Mouse (Mus musculus): ENCODE data around the gene Ube2h. TPM values are rescaled to one million over a fixed set of nuclear protein-coding genes. Genes with fewer than 3 reads are reported as not detected.

Ube2h gene
- polyA plus RNA-seq, 1 experiment from 2014 or later = 60.3 TPM

GRCm38 (mm10) chr6:30236564-30236963 lies 67.8 kb downstream of the Ube2h start:
- Histone ChIP-seq H3K27me3 (replicated peaks) (no peaks in the 10 kb centered on the region), H3K27ac (no peak overlapping the region), H3K4me1 (no peaks in the 10 kb centered on the region), H3K4me2 (no peak overlapping the region), H3K9ac (no peak overlapping the region), H3K4me3 (no peak overlapping the region), H3K9me3 (no peaks in the 10 kb centered on the region), H3K36me3 (replicated peaks) (no peaks in the 10 kb centered on the region; the same call in 1 of the 2 replicates)
- no peak for ATAC-seq (replicated peaks)
- 92% methylated on average over 1 of the region's 1 CpGs for WGBS

DNA sequence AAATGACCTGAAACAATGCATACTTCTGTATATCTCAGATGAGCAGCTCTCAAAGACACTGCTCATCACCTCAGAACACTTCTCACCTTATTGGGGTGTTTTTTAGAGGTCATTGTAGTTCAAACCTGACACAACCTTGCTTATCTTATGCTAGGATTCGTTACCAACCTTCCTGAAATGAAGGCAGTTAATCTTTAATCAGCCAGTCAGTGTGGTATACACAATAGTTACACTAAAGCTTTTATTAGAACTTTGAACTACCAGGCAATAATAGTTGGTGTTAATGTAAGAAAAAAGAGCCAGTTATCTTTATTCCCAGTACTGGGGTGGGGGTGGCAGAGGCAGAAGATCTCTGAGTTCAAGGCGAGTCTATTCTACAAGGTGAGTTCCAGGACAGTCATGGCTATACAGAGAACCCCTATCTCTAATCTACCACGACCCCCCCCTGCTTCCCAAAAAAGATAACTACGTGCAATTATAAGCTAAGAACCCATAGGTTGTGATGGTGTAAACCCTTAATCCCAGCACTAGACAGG lies 72.5 kb downstream of the Ube2h start:
- Histone ChIP-seq H3K4me2 (no peak overlapping the region), H3K9me3 (no peaks in the 10 kb centered on the region), H3K4me1 (no peaks in the 10 kb centered on the region), H3K4me3 (no peak overlapping the region), H3K27me3 (replicated peaks) (no peaks in the 10 kb centered on the region), H3K27ac (no peak overlapping the region), H3K9ac (no peak overlapping the region), H3K36me3 (replicated peaks) (no peaks in the 10 kb centered on the region)
- 93% methylated on average over 4 of the region's 4 CpGs for WGBS
- ATAC-seq (replicated peaks) = no peak

DNA sequence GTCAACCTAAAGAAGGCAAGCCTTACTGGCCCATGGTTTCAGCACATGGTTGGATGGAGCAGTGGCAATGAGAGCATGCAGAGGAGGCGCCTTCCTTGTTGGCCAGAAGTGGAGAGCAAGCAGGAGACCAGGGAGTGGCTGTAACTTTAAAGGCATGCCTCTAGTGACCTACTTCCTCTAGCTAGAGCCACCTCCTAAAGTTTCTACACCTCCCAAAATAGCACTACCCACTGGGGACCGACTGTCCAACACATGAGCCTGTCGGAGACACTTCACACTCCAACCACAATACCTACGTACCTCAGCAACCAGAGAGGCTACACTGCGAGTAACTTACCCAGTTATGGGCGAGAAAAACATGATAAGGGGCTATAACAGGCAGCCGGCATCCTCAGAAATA lies 74.1 kb downstream of the Ube2h start:
- Histone ChIP-seq H3K9ac (no peak overlapping the region), H3K4me3 (no peak overlapping the region), H3K27ac (no peak overlapping the region), H3K36me3 (replicated peaks) (no peaks in the 10 kb centered on the region), H3K9me3 (no peaks in the 10 kb centered on the region), H3K27me3 (replicated peaks) (no peaks in the 10 kb centered on the region), H3K4me2 (no peak overlapping the region), H3K4me1 (no peaks in the 10 kb centered on the region)
- no peak for ATAC-seq (replicated peaks)
- WGBS = 91% methylated on average over 7 of the region's 7 CpGs

DNA sequence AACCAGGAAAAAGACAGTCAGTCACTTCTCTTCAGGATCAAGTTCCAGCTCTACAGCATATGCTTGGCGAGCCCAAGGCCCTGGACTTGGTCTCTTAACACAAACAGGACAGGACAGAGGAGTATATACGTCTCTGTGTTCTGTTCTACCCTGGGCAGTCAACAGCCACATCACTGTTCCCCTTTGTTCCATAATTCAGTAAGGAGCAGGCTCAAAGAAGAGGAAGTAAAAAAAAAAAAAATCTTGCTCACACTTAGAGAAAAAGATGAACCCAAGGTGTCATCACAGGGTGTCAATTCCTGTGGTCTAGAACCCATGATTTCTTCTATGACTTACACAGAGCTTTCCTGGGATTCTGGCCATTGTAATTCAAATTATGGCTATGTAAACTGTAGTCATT lies 75.4 kb downstream of the Ube2h start:
- no peak overlapping the region for H3K4me2 ChIP-seq
- no peaks in the 10 kb centered on the region for H3K36me3 ChIP-seq (replicated peaks)
- H3K9ac ChIP-seq = no peak overlapping the region
- H3K4me3 ChIP-seq = no peak overlapping the region
- WGBS = 77% methylated on average over 2 of the region's 2 CpGs
- no peak for ATAC-seq (replicated peaks)
- H3K27me3 ChIP-seq (replicated peaks) = no peaks in the 10 kb centered on the region
- no peak overlapping the region for H3K27ac ChIP-seq
- no peaks in the 10 kb centered on the region for H3K9me3 ChIP-seq
- no peaks in the 10 kb centered on the region for H3K4me1 ChIP-seq

DNA sequence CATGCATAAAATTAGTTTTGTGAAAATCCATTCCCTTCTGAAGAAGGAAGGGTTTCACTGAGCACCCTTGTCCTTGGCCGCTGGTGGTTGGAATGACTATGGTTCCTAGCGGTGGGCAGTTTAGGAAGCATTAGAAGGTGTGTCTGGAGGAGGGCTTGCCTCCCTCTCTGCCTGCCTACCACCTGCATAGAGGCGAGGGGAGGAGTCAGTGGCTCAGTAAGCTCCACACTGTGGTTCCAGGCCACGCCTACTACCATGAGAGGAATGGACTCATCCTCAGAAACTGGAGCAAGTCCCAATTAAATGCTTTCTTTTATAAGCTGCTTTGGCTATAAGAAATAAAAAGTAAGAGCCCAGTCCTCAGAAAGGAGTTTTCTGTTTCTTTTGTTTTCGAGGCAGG lies 76.0 kb downstream of the Ube2h start:
- no peak for ATAC-seq (replicated peaks)
- H3K4me1 ChIP-seq = no peaks in the 10 kb centered on the region
- no peaks in the 10 kb centered on the region for H3K36me3 ChIP-seq (replicated peaks)
- H3K27ac ChIP-seq = no peak overlapping the region
- H3K27me3 ChIP-seq (replicated peaks) = no peaks in the 10 kb centered on the region
- WGBS = 65% methylated on average over 5 of the region's 5 CpGs
- no peak overlapping the region for H3K4me2 ChIP-seq
- H3K9ac ChIP-seq = no peak overlapping the region
- H3K9me3 ChIP-seq = no peaks in the 10 kb centered on the region
- no peak overlapping the region for H3K4me3 ChIP-seq

- no peaks in the 10 kb centered on the region for H3K4me1 ChIP-seq
- H3K36me3 ChIP-seq (replicated peaks) = no peaks in the 10 kb centered on the region
- no peak overlapping the region for H3K4me3 ChIP-seq
- no peak overlapping the region for H3K4me2 ChIP-seq
- no peak overlapping the region for H3K9ac ChIP-seq
- H3K27me3 ChIP-seq (replicated peaks) = no peaks in the 10 kb centered on the region
- H3K27ac ChIP-seq = no peak overlapping the region
- no peak for ATAC-seq (replicated peaks)
- 85% methylated on average over 7 of the region's 7 CpGs for WGBS
- no peaks in the 10 kb centered on the region for H3K9me3 ChIP-seq
Measured at GRCm38 (mm10) chr6:30226971-30227700, 77.2 kb downstream of the Ube2h start.

- ATAC-seq (replicated peaks) = no peak
- Histone ChIP-seq H3K9ac (no peak overlapping the region), H3K4me1 (no peaks in the 10 kb centered on the region), H3K27me3 (replicated peaks) (no peaks in the 10 kb centered on the region), H3K4me2 (no peak overlapping the region), H3K4me3 (no peak overlapping the region), H3K9me3 (no peaks in the 10 kb centered on the region), H3K36me3 (replicated peaks) (peaks cover 6% of the 10 kb centered on the region; the same call in 1 of the 2 replicates), H3K27ac (no peak overlapping the region)
- 88% methylated on average over 1 of the region's 1 CpGs for WGBS
Measured at GRCm38 (mm10) chr6:30224693-30225092, 79.6 kb downstream of the Ube2h start.

DNA sequence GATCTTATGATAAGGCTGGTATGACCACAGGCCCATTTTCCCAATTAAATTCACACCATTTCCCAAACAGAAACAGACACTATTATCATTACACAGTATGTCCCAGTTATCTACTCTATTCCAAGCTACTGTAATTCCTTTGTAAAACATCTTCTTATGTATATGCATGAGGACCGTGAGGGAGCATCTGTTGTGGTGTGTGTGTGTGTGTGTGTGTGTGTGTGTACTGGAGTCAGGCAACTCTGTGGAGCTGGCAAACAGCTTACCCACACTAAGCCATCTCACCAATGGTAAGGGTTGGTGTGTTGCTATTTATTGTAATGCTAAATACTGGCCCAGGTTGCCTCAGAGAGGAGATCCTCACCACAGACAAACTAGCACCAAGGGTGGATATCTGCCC lies 82.0 kb downstream of the Ube2h start:
- no peak overlapping the region for H3K4me2 ChIP-seq

GRCm38 (mm10) chr6:30217581-30217980 lies 86.8 kb downstream of the Ube2h start:
- H3K27ac ChIP-seq = no peak overlapping the region
- 86% methylated on average over 3 of the region's 3 CpGs for WGBS
- H3K4me3 ChIP-seq = no peak overlapping the region
- no peak for ATAC-seq (replicated peaks)
- no peaks in the 10 kb centered on the region for H3K9me3 ChIP-seq
- H3K27me3 ChIP-seq (replicated peaks) = no peaks in the 10 kb centered on the region
- no peaks in the 10 kb centered on the region for H3K4me1 ChIP-seq
- no peak overlapping the region for H3K4me2 ChIP-seq
- H3K9ac ChIP-seq = no peak overlapping the region
- peaks cover 7% of the 10 kb centered on the region; the same call in 1 of the 2 replicates for H3K36me3 ChIP-seq (replicated peaks)

More for the DNA sequence above, 82.0 kb downstream of the Ube2h start:
- no peak; the same call in 1 of the 2 replicates for ATAC-seq (replicated peaks)
- Histone ChIP-seq H3K9me3 (no peaks in the 10 kb centered on the region), H3K36me3 (replicated peaks) (peaks cover 6% of the 10 kb centered on the region; the same call in 1 of the 2 replicates), H3K4me3 (no peak overlapping the region), H3K4me1 (no peaks in the 10 kb centered on the region), H3K27me3 (replicated peaks) (no peaks in the 10 kb centered on the region), H3K9ac (no peak overlapping the region), H3K27ac (no peak overlapping the region)
- WGBS = 65% methylated on average over 1 of the region's 1 CpGs

- H3K36me3 ChIP-seq (replicated peaks) = 0 out of 2 replicates have a peak, but pooled peaks cover 5% of the 10 kb centered on the region
- H3K9me3 ChIP-seq = no peaks in the 10 kb centered on the region
- no peak overlapping the region for H3K9ac ChIP-seq
- no peaks in the 10 kb centered on the region for H3K4me1 ChIP-seq
- no peak overlapping the region for H3K4me3 ChIP-seq
- H3K27me3 ChIP-seq (replicated peaks) = no peaks in the 10 kb centered on the region
- ATAC-seq (replicated peaks) = no peak
- H3K4me2 ChIP-seq = no peak overlapping the region
- no peak overlapping the region for H3K27ac ChIP-seq
- 95% methylated on average over 8 of the region's 8 CpGs for WGBS
Measured at GRCm38 (mm10) chr6:30212468-30212867, 91.9 kb downstream of the Ube2h start.

GRCm38 (mm10) chr6:30211641-30212455 lies 92.5 kb downstream of the Ube2h start:
- Histone ChIP-seq H3K27ac (no peak overlapping the region), H3K27me3 (replicated peaks) (no peaks in the 10 kb centered on the region), H3K9me3 (no peaks in the 10 kb centered on the region), H3K4me3 (no peak overlapping the region), H3K4me1 (no peaks in the 10 kb centered on the region), H3K36me3 (replicated peaks) (0 out of 2 replicates have a peak, but pooled peaks cover 5% of the 10 kb centered on the region), H3K9ac (no peak overlapping the region), H3K4me2 (no peak overlapping the region)
- WGBS = 81% methylated on average over 16 of the region's 16 CpGs
- no peak for ATAC-seq (replicated peaks)

DNA sequence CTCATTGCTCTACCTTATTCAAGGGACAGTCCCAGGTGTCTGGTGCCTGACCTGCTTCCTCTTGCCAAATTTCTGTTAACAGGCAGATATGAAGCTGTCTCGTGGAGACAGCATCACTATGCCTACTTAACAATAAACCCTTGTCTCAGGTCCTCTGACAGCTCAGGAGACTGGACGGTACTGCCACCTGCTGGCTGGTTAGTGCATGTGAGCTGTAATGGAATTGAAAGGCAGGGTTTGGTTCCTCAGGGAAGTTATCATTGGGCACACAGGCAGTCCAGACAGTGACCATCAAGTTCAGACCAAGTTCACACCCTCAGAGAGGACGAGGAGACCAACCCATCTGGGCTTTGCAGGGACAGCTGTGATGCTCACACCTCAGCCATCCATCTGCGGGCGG lies 93.6 kb downstream of the Ube2h start:
- 0 out of 2 replicates have a peak, but pooled peaks cover 5% of the 10 kb centered on the region for H3K36me3 ChIP-seq (replicated peaks)
- H3K4me3 ChIP-seq = no peak overlapping the region
- H3K9me3 ChIP-seq = no peaks in the 10 kb centered on the region
- no peak overlapping the region for H3K9ac ChIP-seq
- no peak overlapping the region for H3K27ac ChIP-seq
- no peak overlapping the region for H3K4me2 ChIP-seq
- peaks cover under 1% of the 10 kb centered on the region; the same call in 1 of the 2 replicates for H3K4me1 ChIP-seq
- WGBS = 37% methylated on average over 5 of the region's 5 CpGs
- peak; percentile 51 for ATAC-seq (replicated peaks)
- H3K27me3 ChIP-seq (replicated peaks) = no peaks in the 10 kb centered on the region
